ENCODE assay signal across 17 mouse cellular contexts in genomic region chr3:101666583-101666982, GRCm38 (mm10).
DNase-seq lines count a peak whose midpoint lies in the region; ATAC-seq and TF ChIP-seq lines count a peak whose summit lies in the region.
"Had no signal": no experiment of that assay in that cellular context is flagged by ENCODE, and none has a peak within 500 bp of the region (broad histone marks: within the 10 kb centered on the region; RNA-seq: fewer than 3 reads in every experiment).

No protein-coding gene starts in this region.

- no peak for TF ChIP-seq CTCF in lung, embryonic 14.5 days (IDR thresholded peaks at IDR 0.05; ENCODE audit: low read depth)

- H3K4me1 ChIP-seq in kidney, embryonic 15.5 days: peaks cover 18% of the 10 kb centered on the region; the same call in 1 of the 2 replicates
- H3K4me1 ChIP-seq in embryonic facial prominence, embryonic 13.5 days: peaks cover 12% of the 10 kb centered on the region; the same call in 1 of the 2 replicates
- peaks cover 3% of the 10 kb centered on the region; the same call in 1 of the 2 replicates for H3K4me1 ChIP-seq in lung, embryonic 14.5 days (ENCODE audit: insufficient read depth)
- H3K4me1 ChIP-seq in stomach, embryonic 14.5 days (ENCODE audit: control insufficient read depth, insufficient read depth, low read length): 0 out of 2 replicates have a peak, but pooled peaks cover 1% of the 10 kb centered on the region
- H3K4me1 ChIP-seq: liver, embryonic 15.5 days had no signal

- no peak overlapping the region for H3K4me3 ChIP-seq in kidney, embryonic 15.5 days (replicated peaks)
- H3K4me3 ChIP-seq in embryonic facial prominence, embryonic 13.5 days: no peak overlapping the region
- no peak overlapping the region for H3K4me3 ChIP-seq in lung, embryonic 14.5 days (ENCODE audit: low read depth, low read length)
- no peak overlapping the region for H3K4me3 ChIP-seq in stomach, embryonic 14.5 days (ENCODE audit: low read depth, low read length)
- H3K4me3 ChIP-seq: hindbrain, embryonic 13.5 days; liver, embryonic 15.5 days; neural tube, embryonic 15.5 days had no signal

- no peak overlapping the region for H3K4me2 ChIP-seq in kidney, embryonic 15.5 days
- no peak overlapping the region for H3K4me2 ChIP-seq in embryonic facial prominence, embryonic 13.5 days
- H3K4me2 ChIP-seq in lung, embryonic 14.5 days: 0 out of 2 replicates have a peak overlapping the region, but pooled peaks have one; percentile 22
- H3K4me2 ChIP-seq in stomach, embryonic 14.5 days (replicated peaks; ENCODE audit: low read depth, low read length): no peak overlapping the region
- H3K4me2 ChIP-seq: hindbrain, embryonic 13.5 days; liver, embryonic 15.5 days; neural tube, embryonic 15.5 days had no signal

- DNase-seq in kidney, postnatal 25 days: no peak
- DNase-seq in lung, embryonic 14.5 days: no peak
- no peak for DNase-seq in ovary, postnatal 36 days (ENCODE audit: low spot score)
- no peak for DNase-seq in layer of hippocampus, postnatal 14 days (ENCODE audit: low spot score in 2 of 2)
- no peak for DNase-seq in frontal cortex, postnatal 25 days (ENCODE audit: low spot score in 2 of 2)
- DNase-seq: heart, adult 11 months; left cerebral cortex, postnatal 4 days; spleen, adult 18-20 months; thymus, postnatal 4 days had no signal

- H3K27me3 ChIP-seq in kidney, embryonic 15.5 days: no peaks in the 10 kb centered on the region
- H3K27me3 ChIP-seq in embryonic facial prominence, embryonic 13.5 days: no peaks in the 10 kb centered on the region
- H3K27me3 ChIP-seq in lung, embryonic 14.5 days (ENCODE audit: insufficient read depth, low read length): no peaks in the 10 kb centered on the region
- no peaks in the 10 kb centered on the region for H3K27me3 ChIP-seq in stomach, embryonic 14.5 days (ENCODE audit: control insufficient read depth, insufficient read depth, low read length)
- H3K27me3 ChIP-seq: hindbrain, embryonic 13.5 days; liver, embryonic 15.5 days; neural tube, embryonic 15.5 days; Patski had no signal

- no peaks in the 10 kb centered on the region for H3K9me3 ChIP-seq in kidney, embryonic 15.5 days (replicated peaks)
- no peaks in the 10 kb centered on the region for H3K9me3 ChIP-seq in embryonic facial prominence, embryonic 13.5 days
- H3K9me3 ChIP-seq in lung, embryonic 14.5 days (ENCODE audit: low read depth, low read length): no peaks in the 10 kb centered on the region
- H3K9me3 ChIP-seq in stomach, embryonic 14.5 days (ENCODE audit: control insufficient read depth, low read depth, low read length): no peaks in the 10 kb centered on the region
- H3K9me3 ChIP-seq: hindbrain, embryonic 13.5 days; liver, embryonic 15.5 days; neural tube, embryonic 15.5 days had no signal

- H3K9ac ChIP-seq in kidney, embryonic 15.5 days: no peak overlapping the region
- no peak overlapping the region for H3K9ac ChIP-seq in embryonic facial prominence, embryonic 13.5 days
- H3K9ac ChIP-seq in lung, embryonic 14.5 days: no peak overlapping the region
- no peak overlapping the region for H3K9ac ChIP-seq in stomach, embryonic 14.5 days (replicated peaks; ENCODE audit: low read depth, low read length)
- H3K9ac ChIP-seq: hindbrain, embryonic 13.5 days; liver, embryonic 15.5 days; neural tube, embryonic 15.5 days had no signal

- H3K27ac ChIP-seq in kidney, embryonic 15.5 days: peak overlapping the region; percentile 91
- peak overlapping the region; percentile 89 for H3K27ac ChIP-seq in embryonic facial prominence, embryonic 13.5 days
- H3K27ac ChIP-seq in lung, embryonic 14.5 days (ENCODE audit: low read depth): peak overlapping the region; percentile 82
- H3K27ac ChIP-seq in stomach, embryonic 14.5 days (ENCODE audit: low read length): peak overlapping the region; percentile 73; the same call in 1 of the 2 replicates
- H3K27ac ChIP-seq: hindbrain, embryonic 13.5 days; liver, embryonic 15.5 days; neural tube, embryonic 15.5 days had no signal

- ATAC-seq in kidney, embryonic 15.5 days (replicated peaks; ENCODE audit: low FRiP score): no peak
- ATAC-seq in embryonic facial prominence, embryonic 13.5 days (ENCODE audit: insufficient number of reproducible peaks, insufficient read depth, low FRiP score, low TSS enrichment, low read depth): no peak
- no peak for ATAC-seq in lung, embryonic 14.5 days (ENCODE audit: insufficient read depth)
- ATAC-seq in stomach, embryonic 14.5 days (ENCODE audit: insufficient number of reproducible peaks, insufficient read depth, low FRiP score, low read depth): no peak
- ATAC-seq: forebrain, embryonic 14.5 days; Patski had no signal

- H3K36me3 ChIP-seq in kidney, embryonic 15.5 days: no peaks in the 10 kb centered on the region
- no peaks in the 10 kb centered on the region for H3K36me3 ChIP-seq in embryonic facial prominence, embryonic 13.5 days
- H3K36me3 ChIP-seq in lung, embryonic 14.5 days (ENCODE audit: insufficient read depth): no peaks in the 10 kb centered on the region
- H3K36me3 ChIP-seq in stomach, embryonic 14.5 days (ENCODE audit: control insufficient read depth, insufficient read depth, low read length): no peaks in the 10 kb centered on the region
- H3K36me3 ChIP-seq: hindbrain, embryonic 13.5 days; liver, embryonic 15.5 days; neural tube, embryonic 15.5 days had no signal

- 86% methylated on average over 8 of the region's 8 CpGs for WGBS in kidney, embryonic 15.5 days
- 81% methylated on average over 8 of the region's 8 CpGs for WGBS in embryonic facial prominence, embryonic 13.5 days
- 77% methylated on average over 8 of the region's 8 CpGs for WGBS in lung, embryonic 14.5 days
- WGBS in stomach, embryonic 14.5 days: 88% methylated on average over 8 of the region's 8 CpGs
